Mouse (Mus musculus) gastrocnemius, adult 8-10 months (tissue): Measurements from ENCODE around the gene Irf7. TPM values are rescaled to one million over a fixed set of nuclear protein-coding genes. Genes with fewer than 3 reads are reported as not detected.
"Not testable (repeated sequence)": the region's sequence is repeated elsewhere in the genome, so short reads cannot be mapped to it uniquely, and the experiment has no call there.

Experiments
- DNase-seq, 2 experiments: peaks; one replicate each; pipeline ENCODE4 v3.0.0; 2022; ENCODE audit warnings: low spot score in 2 of 2
- total RNA-seq, 4 experiments: library from RNA; stranded (reverse); gene quantifications; 2 replicates each; pipeline ENCODE4 v1.2.4; 2022

Irf7 gene
- total RNA-seq, 4 experiments from 2014 or later, result 0.27 to 0.80 (median 0.50) TPM

DNA sequence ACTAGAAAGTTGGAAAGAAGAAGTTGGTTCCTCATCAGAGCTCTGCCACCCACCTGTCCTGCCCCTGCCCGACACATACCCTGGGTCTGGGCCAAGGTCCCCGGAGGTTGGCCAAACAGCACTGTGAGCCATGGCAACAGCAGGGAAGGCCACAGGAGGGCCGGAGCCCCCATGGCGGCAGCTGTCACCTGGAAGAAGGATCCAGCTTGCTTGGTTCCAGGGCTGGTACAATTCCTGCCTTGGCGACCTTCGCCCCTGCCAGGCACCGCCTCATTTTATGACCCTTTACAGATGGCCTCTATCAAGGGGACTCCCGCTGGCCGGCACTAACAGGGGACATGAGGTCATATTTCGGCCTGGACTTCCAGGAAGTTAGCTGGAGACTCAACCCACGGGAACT is 10.3 kb upstream of the Irf7 start, which contains the start of gene Cdhr5:
TSS of gene Cdhr5 (minus strand) at position 241 of the 400 bp plus-strand sequence.
- no peak for DNase-seq

DNA sequence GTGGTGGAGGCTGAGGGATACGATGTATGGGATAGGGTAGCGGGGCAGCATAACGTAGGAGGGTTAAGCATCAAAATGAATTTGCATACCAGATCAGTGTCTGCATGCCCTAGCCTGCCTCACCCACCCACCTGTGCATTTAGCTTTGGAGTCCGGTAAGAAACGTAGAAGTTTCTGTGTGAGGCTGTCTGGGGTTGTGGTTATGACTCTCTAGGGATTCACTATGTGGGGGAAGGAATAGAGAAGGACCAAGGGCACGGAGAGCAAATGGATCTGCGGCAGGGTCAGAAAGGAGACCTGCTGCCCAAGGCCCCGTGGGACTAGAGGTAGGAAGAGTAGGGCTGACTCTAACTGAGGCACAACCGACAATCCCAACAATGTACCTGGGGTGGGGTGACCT is 9.1 kb upstream of the Irf7 start:
- DNase-seq, result no peak

DNA sequence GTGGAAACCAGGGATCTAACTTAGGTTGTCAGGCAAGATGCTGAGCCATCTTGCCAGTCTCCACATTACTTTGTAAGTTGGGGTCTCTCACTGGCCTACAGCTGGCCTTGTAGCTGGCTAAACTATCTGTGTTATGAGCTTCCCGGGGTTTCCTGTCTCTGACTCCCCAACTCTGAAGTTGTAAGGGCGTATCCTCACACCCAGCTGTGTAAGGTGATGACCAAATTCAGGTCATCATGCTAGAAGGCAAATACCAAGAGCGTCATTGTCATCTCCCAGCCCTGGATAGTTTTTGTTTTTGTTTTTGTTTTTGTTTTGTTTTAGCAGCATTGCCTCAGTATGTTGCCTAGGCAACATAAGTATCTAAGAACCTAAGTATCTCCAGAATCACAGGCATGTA is 4.3 kb upstream of the Irf7 start:
- DNase-seq, result no peak

DNA sequence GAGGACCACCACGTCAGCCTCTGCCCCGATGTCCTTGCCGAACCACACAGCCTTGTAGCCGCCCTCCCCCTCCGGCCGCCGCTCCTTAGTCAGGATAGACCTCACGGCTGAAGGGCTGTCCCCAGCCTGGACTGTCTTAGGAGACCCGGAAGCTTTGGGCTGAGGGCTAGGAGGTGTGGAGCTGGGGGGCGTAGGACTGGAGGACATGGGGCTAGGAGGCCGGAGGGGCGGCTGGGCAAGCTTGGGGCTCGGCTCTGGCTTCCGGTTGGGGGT is 2.9 kb upstream of the Irf7 start:
- DNase-seq, result no peak

DNA sequence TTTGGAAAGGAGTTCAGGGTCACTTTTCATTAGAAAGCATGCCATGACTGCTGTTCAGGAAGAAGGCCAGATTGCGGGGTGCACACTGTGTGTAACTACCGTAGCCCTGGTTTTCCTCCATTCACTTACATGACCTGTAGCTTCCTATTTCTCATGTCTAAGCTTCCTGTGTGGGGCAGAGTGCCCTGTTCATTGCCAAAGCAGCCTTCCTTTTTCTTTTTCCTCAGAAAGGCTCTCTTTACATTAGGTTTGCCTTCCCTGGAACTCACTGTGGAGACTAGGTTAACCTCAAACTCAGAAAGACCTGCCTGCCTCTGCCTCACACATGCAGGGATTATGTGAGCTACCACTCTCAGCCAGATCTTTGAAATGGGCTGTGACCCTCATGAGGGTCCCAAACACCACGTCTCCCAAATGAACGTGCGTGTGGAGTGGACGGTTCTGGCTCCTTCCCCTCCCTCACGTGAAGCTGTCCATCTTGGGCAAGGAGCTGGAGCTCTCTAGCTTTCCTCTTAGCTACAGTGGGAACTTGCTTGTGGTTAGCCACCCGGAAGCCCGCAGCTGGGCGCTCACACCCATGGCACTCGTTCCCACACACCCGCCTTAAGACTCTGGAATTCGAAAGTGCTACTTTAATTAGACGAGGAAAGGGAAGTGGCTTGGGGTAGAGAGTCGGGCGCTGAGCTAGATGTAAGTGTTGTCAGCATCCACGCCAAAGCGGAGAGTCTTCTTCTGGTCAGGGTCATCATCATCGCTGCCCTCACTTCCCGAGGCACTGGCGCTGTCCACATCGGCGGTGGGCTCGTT is 2.4 kb upstream of the Irf7 start:
- DNase-seq, result no peak

DNA sequence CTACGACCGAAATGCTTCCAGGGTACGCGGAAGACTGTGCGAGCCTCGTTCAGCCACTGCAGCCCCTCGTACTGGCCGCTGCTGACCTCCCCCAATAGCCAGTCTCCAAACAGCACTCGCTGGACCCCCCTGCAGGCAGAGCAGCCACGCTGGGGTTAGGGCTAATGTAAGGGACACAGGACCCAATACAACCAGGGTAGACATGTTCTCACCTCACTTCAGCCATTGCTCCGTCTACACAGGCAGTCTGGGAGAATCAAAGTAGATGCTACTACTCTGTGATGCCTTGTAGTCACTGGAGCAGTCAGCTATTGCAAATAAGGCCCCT is 906 bp downstream of the Irf7 start:
- DNase-seq, result no peak

DNA sequence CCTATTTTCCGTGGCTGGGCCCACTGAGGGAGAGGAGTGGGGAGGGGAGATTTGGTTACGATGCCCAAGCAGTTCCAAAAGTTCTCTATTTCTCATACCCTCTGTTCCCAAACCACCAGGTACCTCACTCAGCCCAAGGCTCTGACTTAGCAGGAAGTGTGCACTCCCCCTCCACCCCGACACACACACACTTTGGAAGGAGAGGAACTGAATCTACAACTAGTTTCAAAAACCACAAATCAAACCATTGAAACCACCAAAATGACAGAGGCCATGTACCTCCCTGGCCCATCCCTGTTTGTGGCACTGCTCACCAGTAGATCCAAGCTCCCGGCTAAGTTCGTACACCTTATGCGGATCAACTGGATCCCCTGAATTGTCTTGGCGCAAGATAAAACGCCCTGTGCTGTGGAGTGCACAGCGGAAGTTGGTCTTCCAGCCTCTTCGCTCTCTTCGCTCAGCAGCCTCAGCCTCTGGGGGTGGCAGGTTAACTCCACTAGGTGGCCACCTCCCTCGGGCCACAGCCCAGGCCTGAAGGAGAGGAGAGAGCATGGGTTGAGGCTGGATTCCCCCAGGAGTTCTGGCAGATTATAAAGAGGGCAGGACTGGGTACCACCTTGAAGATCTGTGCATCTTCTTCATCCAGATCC is 1.4 kb downstream of the Irf7 start:
- DNase-seq, result no peak

DNA sequence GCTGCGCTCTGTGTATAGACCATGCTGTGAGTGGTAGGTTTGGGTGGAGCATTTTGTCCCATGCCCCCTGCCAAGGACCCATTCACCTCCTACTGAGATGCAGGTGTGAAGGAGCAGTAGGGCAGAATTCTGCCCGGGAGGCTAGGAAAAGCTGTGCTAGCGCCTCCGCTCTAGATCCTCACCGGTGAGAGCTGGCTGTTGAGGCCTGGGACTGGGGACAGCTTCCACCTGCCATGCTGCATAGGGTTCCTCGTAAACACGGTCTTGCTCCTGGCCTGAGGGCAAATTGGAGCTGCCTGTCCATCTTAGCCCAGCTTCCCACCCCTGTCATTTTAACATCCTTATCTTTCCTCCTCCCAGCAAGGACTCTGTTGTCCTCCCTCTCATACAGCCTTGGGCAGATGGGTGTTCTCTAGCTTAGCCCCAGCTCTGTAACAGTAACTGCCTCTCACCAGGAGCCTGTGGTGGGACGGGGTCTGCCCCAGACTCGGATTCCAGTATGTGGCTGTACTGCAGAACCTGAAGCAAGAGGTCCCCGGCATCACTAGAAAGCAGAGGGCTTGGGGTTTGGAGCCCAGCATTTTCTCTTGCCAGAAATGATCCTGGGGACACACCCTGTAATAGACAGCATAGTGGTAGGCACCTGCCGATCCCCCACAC is 2.1 kb downstream of the Irf7 start:
- no peak for DNase-seq

DNA sequence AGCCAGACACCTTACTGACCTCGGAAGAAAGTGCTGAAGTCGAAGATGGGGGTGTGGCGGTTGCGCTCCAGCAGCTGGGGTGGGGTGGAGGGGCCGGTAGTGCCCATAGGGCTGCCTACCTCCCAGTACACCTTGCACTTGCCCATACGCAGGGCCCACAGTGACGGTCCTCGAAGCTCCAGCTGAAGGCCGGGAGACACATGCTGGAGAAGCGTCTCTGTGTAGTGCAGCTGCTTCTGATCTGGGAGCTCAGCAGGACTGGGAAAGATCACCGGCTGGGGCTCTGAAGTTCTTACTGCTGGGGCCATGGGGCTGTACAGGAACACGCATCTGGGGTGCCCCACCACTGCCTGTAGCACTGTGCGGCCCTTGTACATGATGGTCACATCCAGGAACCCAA is 2.6 kb downstream of the Irf7 start:
- DNase-seq, result no peak

DNA sequence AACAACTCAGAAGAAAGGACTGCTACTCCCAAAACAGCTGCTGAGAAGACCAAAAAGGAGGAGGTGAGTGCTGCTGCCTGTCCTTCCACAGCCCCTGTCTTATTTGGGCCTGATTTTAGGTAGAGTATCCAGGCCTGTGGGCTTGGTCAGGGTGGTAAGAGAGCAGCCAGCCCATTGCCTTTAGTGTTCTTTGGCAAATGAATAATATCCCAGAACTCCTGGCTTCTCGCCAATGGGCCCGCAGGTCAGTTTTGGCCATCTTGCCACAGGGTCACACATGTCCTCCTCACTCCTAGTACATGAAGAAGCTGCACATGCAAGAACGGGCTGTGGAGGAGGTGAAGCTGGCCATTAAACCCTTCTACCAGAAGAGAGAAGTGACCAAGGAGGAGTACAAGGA is 4.8 kb downstream of the Irf7 start:
- no peak for DNase-seq

DNA sequence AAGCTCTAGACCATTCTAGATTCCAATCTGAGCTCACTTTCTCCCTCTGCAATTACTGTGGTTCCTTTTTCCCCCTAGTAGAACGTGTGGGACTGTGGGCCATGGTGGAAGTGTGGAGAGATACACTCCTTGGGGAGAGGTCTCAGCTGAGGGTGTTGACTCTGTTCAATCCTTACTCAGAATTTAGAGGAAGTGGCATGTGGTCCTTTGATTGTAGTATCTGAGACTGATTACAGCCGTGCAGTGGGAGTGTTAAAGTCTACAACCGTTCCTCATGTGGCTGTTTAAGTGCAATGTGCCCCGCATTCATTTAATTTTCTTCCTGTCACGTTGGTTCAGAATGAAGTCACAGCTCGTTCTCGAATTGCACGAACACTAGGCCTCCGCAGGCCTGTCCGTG is 10.1 kb downstream of the Irf7 start:
- no peak for DNase-seq

DNA sequence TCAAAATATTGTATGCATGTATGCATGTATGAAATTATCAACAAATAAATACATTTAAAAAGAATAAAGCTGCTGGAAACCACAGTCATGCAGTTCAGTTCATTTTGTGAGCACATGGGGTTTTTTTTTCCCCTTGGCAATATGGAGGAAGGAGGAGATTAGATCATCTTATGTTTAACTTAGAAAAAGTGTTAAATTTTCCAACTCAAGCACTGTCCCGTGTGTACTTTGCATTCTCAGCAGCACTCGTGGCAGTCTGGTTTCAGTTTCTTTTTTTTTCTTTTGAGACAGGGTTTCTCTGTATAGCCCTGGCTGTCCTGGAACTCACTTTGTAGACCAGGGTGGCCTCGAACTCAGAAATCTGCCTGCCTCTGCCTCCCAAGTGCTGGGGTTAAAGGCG is 15.8 kb downstream of the Irf7 start:
- DNase-seq, result not testable (repeated sequence)

DNA sequence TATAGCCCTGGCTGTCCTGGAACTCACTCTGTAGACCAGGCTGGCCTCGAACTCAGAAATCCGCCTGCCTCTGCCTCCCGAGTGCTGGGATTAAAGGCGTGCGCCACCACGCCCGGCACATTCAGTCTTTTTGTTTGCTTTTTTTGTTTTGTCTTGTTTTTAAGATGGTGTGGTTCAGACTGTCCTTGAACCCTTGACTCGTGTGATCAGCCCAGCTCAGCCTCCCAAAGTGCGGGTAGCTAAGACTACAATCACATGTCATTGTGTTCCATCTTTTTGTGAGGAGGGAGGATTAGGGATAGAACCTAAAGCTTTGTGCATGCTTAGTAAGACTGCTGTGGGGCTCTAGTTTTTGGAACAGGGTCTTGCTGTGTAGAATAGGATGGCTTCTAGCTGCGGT is 34.7 kb downstream of the Irf7 start:
- DNase-seq, result no peak

DNA sequence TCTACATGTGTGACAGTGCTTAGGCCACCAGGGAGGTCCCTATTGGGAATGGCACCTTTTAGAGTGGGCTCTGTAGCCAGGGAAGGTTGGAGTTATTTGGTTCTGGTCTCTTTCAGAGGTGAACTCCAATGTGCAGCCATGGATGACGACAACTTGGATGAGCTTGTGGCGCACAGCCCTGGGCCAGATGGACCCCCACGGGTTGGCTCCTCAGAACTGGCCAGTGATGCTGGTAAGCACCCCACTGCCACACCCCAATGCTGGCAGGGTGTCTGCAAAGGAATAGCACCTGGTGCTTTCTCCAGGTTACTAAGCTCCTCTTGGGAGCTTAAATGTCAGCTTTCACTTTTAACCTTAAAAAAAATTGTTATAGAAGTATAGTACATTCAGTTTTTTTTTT is 35.2 kb downstream of the Irf7 start:
- DNase-seq, result no peak

DNA sequence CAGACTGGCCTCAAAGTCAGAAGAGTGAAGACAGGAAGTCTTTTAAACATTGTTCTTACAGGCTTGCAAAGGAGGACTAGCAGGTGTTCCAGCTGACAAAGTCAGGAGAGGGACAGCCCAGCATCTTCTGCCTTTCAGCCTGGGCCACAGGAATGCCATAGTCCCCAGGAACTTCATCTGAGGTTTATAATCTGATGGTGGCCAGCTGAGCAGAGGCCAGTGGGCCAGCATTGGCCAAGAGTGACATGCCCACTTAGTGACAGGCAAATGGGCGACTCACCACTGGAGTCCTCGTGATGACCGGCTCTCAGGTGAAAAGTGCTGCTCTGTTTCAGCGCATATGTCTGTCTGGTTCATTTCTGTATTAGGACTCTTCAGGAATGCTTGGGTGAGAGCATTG is 35.7 kb downstream of the Irf7 start:
- no peak for DNase-seq

DNA sequence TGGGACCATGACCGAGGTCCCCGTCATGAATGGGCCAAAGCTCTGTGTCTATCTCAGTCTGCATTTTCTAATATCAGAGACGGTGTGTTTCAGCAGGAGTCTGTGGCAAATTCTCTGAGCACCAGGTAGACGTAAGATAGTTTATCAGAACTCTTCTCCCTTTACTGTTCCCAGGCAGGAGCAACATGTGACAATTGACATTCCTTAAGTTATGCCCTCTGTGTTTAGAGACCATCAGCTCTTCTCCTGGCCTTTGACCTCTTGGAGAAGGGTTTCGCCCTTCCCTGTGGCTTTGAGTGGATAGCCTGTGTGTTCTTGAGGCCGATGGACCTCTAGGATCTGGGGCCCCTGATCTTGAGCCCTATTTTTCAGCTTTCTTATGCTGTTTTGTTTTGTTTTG is 36.6 kb downstream of the Irf7 start:
- no peak for DNase-seq

DNA sequence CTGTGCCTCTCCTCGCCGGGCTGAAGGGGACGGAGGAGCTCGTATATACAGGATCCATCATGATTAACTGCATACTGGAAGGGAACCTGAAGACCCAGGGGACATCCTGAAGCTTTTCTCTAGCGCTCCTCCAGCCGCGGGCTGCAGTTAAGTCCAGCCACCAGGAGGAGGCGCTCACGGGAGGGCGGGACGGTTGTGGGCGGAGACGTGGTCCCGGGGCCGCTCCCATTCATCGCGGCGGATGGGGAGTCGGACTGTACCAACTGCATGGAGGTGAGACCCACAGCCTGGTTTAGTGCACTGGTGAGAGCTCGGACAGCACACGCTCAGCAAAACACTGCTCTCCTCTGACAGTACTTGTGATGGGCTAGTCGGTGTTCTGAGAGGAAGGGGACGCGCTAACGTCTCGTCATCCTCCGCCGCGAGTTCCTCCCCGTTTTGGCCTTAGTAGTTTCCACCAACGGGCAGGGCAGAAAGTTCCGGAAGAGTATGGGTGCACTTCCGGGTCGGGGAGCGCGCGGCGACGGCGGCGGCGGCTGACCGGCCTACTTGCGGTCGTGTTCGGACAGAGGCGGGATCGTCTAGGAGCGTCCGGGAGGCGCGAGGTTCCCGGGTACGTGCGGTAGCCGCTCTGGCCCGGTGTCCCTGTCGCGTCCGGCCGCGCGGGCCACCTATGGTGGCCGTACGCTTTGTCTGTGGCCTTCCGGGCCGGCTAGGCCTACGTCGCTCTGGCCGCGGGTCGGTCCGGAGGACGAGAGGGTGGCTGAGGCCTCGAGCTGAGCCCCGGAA is 37.8 kb downstream of the Irf7 start, which contains the start of gene Phrf1:
TSS of gene Phrf1 (plus strand) at position 506 of the 789 bp plus-strand sequence.
- DNase-seq, result peak; percentile 79 to 80

DNA sequence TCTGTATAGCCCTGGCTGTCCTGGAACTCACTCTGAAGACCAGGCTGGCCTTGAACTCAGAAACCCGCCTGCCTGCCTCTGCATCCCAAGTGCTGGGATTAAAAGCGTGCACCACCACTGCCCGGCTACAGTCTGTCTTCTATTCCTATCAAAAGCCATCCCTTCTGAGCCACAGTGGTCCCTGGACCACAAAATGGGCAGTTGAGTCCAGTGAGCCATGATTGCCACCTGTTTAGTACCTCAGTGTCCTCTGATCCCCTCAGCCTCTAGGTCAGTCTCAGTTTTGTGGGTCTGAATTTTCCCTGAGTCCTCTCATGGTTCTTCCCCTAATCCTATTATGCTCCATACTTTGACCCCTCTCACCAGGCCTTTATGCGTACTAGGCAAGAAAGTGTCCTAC is 38.5 kb downstream of the Irf7 start:
- DNase-seq, result no peak

DNA sequence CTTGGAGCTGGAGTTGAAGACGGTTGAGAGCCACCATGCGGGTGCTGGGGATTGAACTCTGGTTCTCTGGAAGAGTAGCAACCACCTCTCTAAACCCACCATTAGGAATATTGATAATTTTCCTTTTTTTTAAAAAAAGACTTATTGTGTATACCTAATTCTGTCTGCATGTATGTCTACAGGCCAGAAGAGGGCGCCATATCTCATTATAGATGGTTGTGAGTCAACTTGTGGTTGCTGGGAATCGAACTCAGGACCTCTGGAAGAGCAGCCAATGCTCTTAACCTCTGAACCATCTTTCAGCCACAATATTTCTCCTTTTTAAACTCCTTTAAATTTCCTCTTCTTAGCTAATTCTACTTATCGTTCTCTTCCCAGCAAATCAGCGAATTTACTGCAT is 39.7 kb downstream of the Irf7 start:
- DNase-seq, result no peak

DNA sequence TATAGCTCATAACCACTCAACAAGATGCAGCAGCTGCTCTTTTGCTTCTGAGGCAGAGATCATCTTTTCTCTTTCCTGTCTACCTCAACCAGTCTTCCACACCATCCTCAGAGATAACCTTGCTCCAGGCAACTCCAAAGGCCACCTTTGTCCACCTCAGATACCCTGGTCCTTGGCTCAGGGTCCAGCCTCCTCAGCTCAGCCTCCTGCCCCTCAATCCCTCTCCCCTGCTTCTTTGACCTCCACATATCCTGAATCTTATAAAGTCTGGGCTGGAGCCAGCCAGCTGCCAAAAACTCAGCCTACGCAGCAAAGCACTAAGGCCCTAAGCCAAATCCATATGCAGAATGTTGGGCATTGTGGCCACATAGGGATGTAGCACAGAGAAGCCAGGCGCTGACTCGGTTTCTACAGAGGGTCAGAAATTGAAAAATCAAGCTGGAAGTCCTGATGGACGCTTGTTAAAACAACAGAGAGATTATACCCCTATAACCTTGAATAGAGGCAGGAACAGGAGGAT is 43.5 kb downstream of the Irf7 start:
- no peak for DNase-seq

DNA sequence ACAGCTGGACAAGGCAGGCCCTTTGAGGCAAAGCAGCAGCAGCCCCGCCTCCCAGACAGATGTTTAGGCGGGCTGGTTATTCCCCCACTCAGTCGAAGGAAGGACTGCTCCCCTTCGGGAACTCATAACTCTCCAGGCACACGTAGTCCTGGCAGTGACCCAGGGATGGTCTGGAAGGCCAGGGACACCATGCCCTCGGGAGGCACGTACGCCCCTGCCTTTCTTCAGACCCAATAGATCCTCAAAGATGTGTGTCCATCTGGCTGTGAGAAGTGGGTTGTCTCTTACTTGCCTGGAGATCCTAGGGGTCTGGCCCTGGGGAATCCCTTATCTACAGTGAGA is 44.2 kb downstream of the Irf7 start:
- no peak for DNase-seq
